Mouse (Mus musculus): ENCODE measurements at regions not wholly inside any gene's neighbourhood (a gene's known extent, or its start where the extent isn't known, plus 50 kb on each side); places are given as distances from the start of the nearest gene placed in this dataset.

DNA sequence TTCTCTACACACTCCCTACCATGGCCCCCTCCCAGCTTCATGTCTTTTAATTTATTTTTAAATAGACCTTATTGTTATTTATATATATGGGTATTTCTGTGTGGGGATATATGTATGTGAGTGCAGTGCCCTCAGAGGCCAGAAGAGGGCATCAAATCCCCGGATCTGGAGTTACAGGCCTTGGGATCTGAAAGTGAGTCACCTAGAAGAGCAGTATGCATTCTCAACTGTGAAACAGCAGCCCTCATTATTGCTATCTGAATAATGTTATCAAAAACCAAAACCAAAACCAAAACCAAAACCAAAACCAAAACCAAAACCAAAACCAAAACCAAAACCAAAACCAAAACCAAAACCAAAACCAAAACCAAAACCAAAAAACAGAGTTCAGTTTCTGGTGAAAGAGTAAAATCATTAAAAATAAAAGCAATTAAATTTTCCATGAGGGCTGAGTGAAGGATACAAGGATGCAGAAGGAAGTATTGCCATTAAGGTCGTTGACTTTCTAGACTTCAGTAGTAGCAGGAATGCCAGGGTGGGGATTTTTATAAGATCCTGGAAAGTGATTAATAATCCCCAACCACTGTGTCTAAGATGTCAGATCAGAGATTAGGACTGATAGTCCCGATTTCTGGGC lies 299.0 kb downstream of the Brinp2 start:
- in situ Hi-C loops (cut with MboI; ENCODE audit: low sequenced_read_pairs in 2 of 2, unreplicated experiment in 2 of 2) = no loop called here
- peak; percentile 36; the same call in 1 of the 2 replicates for TF ChIP-seq ZC3H11A (IDR thresholded peaks at IDR 0.05; ENCODE audit: borderline replicate concordance, low read depth, low read length)
- no peak for TF ChIP-seq CHD2 (IDR thresholded peaks at IDR 0.05; ENCODE audit: low read depth, low read length)
- Histone ChIP-seq H3K9me3 (ENCODE audit: control insufficient read depth, insufficient read depth, low read depth, low read length) (no peaks in the 10 kb centered on the region), H3K36me3 (ENCODE audit: control insufficient read depth, insufficient read depth, low read length, poor library complexity, severe bottlenecking) (no peaks in the 10 kb centered on the region), H3K27ac (ENCODE audit: insufficient read depth, low read depth, low read length, poor library complexity, severe bottlenecking) (no peak overlapping the region), H3K4me1 (ENCODE audit: control insufficient read depth in 2 of 2, insufficient read depth in 2 of 2, low read length in 2 of 2, poor library complexity in 1 of 2) (no peaks in the 10 kb centered on the region), H3K4me3 (ENCODE audit: insufficient read depth in 1 of 2, low read depth in 1 of 2, low read length in 2 of 2, poor library complexity in 1 of 2, severe bottlenecking in 1 of 2) (no peak overlapping the region), H3K9ac (ENCODE audit: insufficient read depth, low read depth, low read length, poor library complexity, severe bottlenecking) (no peak overlapping the region)
- DNase-seq (ENCODE audit: low read depth, low spot score) = peak; percentile 19

DNA sequence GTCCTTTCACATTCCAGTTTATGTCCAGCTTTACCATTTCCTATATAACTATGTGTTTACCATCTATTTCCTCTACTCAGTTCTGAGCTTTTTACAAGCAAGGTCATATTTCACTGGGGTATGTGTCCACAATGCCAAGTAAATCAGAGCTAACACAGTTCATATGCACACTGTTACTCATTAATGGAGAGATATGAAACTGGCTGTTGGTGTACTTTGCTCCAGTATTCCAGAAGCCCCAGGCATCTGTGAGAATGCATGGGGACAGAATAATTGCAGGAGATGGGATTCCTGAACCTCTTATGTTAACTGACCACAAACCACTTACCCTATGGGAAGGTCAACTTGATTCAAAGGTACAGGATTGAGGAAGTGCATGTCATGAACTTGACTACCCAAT lies 298.3 kb downstream of the Brinp2 start:
- in situ Hi-C loops (cut with MboI; ENCODE audit: low sequenced_read_pairs in 2 of 2, unreplicated experiment in 2 of 2) = no loop called here
- Histone ChIP-seq H3K4me1 (ENCODE audit: control insufficient read depth in 2 of 2, insufficient read depth in 2 of 2, low read length in 2 of 2, poor library complexity in 1 of 2) (no peaks in the 10 kb centered on the region), H3K36me3 (ENCODE audit: control insufficient read depth, insufficient read depth, low read length, poor library complexity, severe bottlenecking) (no peaks in the 10 kb centered on the region), H3K9ac (ENCODE audit: insufficient read depth, low read depth, low read length, poor library complexity, severe bottlenecking) (no peak overlapping the region), H3K4me3 (ENCODE audit: insufficient read depth in 1 of 2, low read depth in 1 of 2, low read length in 2 of 2, poor library complexity in 1 of 2, severe bottlenecking in 1 of 2) (no peak overlapping the region), H3K9me3 (ENCODE audit: control insufficient read depth, insufficient read depth, low read depth, low read length) (no peaks in the 10 kb centered on the region), H3K27ac (ENCODE audit: insufficient read depth, low read depth, low read length, poor library complexity, severe bottlenecking) (no peak overlapping the region)
- no peak for DNase-seq (ENCODE audit: low read depth, low spot score)
- no peak for TF ChIP-seq MAFK (IDR thresholded peaks at IDR 0.05; ENCODE audit: insufficient read depth, low read depth, low read length)
- no peak for TF ChIP-seq ZNF384 (IDR thresholded peaks at IDR 0.05; ENCODE audit: low read depth, low read length)
- TF ChIP-seq ZC3H11A (IDR thresholded peaks at IDR 0.05; ENCODE audit: borderline replicate concordance, low read depth, low read length) = no peak
- no peak for TF ChIP-seq HCFC1 (IDR thresholded peaks at IDR 0.05; ENCODE audit: borderline replicate concordance, insufficient read depth, low read length)
- TF ChIP-seq CHD2 (IDR thresholded peaks at IDR 0.05; ENCODE audit: low read depth, low read length) = no peak

DNA sequence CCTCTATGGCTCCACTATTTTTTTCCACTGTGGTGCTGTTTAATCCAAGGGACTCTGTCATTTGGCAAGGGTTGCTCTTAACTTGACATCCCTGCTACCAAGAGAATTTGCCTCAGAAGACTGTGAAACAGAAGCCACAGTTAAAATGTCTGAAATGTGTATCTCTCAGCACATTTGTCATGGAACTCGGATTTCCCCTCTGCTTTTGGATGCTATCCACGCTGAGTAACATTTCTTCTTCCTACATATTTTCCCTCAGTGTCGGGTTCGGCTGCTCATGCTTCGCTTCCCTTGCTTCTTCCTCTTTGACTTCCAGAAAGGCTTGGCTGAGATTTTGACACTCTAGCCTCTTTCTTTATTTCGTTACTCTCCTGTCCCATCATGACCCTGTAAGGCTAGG lies 294.1 kb downstream of the Brinp2 start:
- Histone ChIP-seq H3K27ac (ENCODE audit: insufficient read depth, low read depth, low read length, poor library complexity, severe bottlenecking) (no peak overlapping the region), H3K4me3 (ENCODE audit: insufficient read depth in 1 of 2, low read depth in 1 of 2, low read length in 2 of 2, poor library complexity in 1 of 2, severe bottlenecking in 1 of 2) (no peak overlapping the region), H3K9me3 (ENCODE audit: control insufficient read depth, insufficient read depth, low read depth, low read length) (no peaks in the 10 kb centered on the region), H3K9ac (ENCODE audit: insufficient read depth, low read depth, low read length, poor library complexity, severe bottlenecking) (no peak overlapping the region), H3K4me1 (ENCODE audit: control insufficient read depth in 2 of 2, insufficient read depth in 2 of 2, low read length in 2 of 2, poor library complexity in 1 of 2) (no peaks in the 10 kb centered on the region), H3K36me3 (ENCODE audit: control insufficient read depth, insufficient read depth, low read length, poor library complexity, severe bottlenecking) (no peaks in the 10 kb centered on the region)
- TF ChIP-seq CHD2 (IDR thresholded peaks at IDR 0.05; ENCODE audit: low read depth, low read length) (no peak), ZC3H11A (IDR thresholded peaks at IDR 0.05; ENCODE audit: borderline replicate concordance, low read depth, low read length) (no peak), ZNF384 (IDR thresholded peaks at IDR 0.05; ENCODE audit: low read depth, low read length) (no peak), HCFC1 (IDR thresholded peaks at IDR 0.05; ENCODE audit: borderline replicate concordance, insufficient read depth, low read length) (no peak)
- in situ Hi-C loops (cut with MboI; ENCODE audit: low sequenced_read_pairs in 2 of 2, unreplicated experiment in 2 of 2) = no loop called here
- no peak for DNase-seq (ENCODE audit: low read depth, low spot score)

DNA sequence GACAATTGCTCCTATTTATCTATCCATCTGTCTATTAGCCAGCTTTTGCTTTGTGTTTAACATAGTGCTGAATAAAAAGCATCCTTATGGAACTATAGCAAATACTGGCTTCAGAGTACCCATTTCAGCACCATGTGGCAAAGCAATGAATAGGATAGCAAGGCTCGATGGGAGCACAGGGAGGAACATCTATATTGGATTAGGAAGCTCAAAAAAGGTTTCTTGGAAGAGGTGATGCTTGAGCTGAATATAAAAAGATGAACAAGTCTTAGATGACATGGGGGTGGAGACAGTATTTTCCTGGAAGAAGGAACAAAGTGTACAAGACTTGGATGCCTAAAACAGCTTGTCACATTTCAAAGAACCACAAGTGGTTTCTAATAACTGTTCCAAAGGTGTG lies 273.9 kb downstream of the Brinp2 start:
- no peak for DNase-seq (ENCODE audit: low read depth, low spot score)
- no peak overlapping the region for H3K27ac ChIP-seq (ENCODE audit: insufficient read depth, low read depth, low read length, poor library complexity, severe bottlenecking)
- H3K4me3 ChIP-seq (ENCODE audit: insufficient read depth in 1 of 2, low read depth in 1 of 2, low read length in 2 of 2, poor library complexity in 1 of 2, severe bottlenecking in 1 of 2) = no peak overlapping the region
- H3K9me3 ChIP-seq (ENCODE audit: control insufficient read depth, insufficient read depth, low read depth, low read length) = no peaks in the 10 kb centered on the region
- TF ChIP-seq HCFC1 (IDR thresholded peaks at IDR 0.05; ENCODE audit: borderline replicate concordance, insufficient read depth, low read length) = no peak
- no peak for TF ChIP-seq ZNF384 (IDR thresholded peaks at IDR 0.05; ENCODE audit: low read depth, low read length)
- no peak for TF ChIP-seq MAFK (IDR thresholded peaks at IDR 0.05; ENCODE audit: insufficient read depth, low read depth, low read length)
- TF ChIP-seq ZC3H11A (IDR thresholded peaks at IDR 0.05; ENCODE audit: borderline replicate concordance, low read depth, low read length) = no peak
- TF ChIP-seq CHD2 (IDR thresholded peaks at IDR 0.05; ENCODE audit: low read depth, low read length) = no peak
- H3K4me1 ChIP-seq (ENCODE audit: control insufficient read depth in 2 of 2, insufficient read depth in 2 of 2, low read length in 2 of 2, poor library complexity in 1 of 2) = no peaks in the 10 kb centered on the region
- no peaks in the 10 kb centered on the region for H3K36me3 ChIP-seq (ENCODE audit: control insufficient read depth, insufficient read depth, low read length, poor library complexity, severe bottlenecking)
- no peak overlapping the region for H3K9ac ChIP-seq (ENCODE audit: insufficient read depth, low read depth, low read length, poor library complexity, severe bottlenecking)
- in situ Hi-C loops (cut with MboI; ENCODE audit: low sequenced_read_pairs in 2 of 2, unreplicated experiment in 2 of 2) = no loop called here

DNA sequence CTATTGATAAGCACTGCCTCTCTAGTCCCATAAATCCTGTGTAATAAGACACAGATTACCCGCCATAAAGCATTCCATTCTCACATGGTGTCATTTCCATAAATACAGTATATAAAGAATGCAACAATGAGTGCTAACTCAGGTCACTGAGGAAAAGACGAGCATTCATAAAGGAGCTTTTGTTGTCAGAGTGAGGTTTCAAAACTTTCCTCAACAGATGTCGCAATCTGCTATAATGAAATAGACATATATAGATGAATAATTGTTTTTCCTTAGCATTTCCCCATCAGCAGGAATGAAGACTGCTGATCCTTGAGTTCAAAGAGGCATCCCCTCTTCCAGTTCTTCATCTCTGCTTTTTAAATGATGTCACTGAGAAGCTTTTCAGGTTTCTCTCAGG lies 270.3 kb downstream of the Brinp2 start:
- Histone ChIP-seq H3K4me1 (ENCODE audit: control insufficient read depth in 2 of 2, insufficient read depth in 2 of 2, low read length in 2 of 2, poor library complexity in 1 of 2) (no peaks in the 10 kb centered on the region), H3K36me3 (ENCODE audit: control insufficient read depth, insufficient read depth, low read length, poor library complexity, severe bottlenecking) (no peaks in the 10 kb centered on the region), H3K4me3 (ENCODE audit: insufficient read depth in 1 of 2, low read depth in 1 of 2, low read length in 2 of 2, poor library complexity in 1 of 2, severe bottlenecking in 1 of 2) (no peak overlapping the region), H3K9ac (ENCODE audit: insufficient read depth, low read depth, low read length, poor library complexity, severe bottlenecking) (no peak overlapping the region), H3K27ac (ENCODE audit: insufficient read depth, low read depth, low read length, poor library complexity, severe bottlenecking) (no peak overlapping the region), H3K9me3 (ENCODE audit: control insufficient read depth, insufficient read depth, low read depth, low read length) (no peaks in the 10 kb centered on the region)
- TF ChIP-seq HCFC1 (IDR thresholded peaks at IDR 0.05; ENCODE audit: borderline replicate concordance, insufficient read depth, low read length) (no peak), CHD2 (IDR thresholded peaks at IDR 0.05; ENCODE audit: low read depth, low read length) (no peak), ZC3H11A (IDR thresholded peaks at IDR 0.05; ENCODE audit: borderline replicate concordance, low read depth, low read length) (no peak), MAFK (IDR thresholded peaks at IDR 0.05; ENCODE audit: insufficient read depth, low read depth, low read length) (no peak), ZNF384 (IDR thresholded peaks at IDR 0.05; ENCODE audit: low read depth, low read length) (no peak)
- DNase-seq (ENCODE audit: low read depth, low spot score) = no peak
- in situ Hi-C loops (cut with MboI; ENCODE audit: low sequenced_read_pairs in 2 of 2, unreplicated experiment in 2 of 2) = no loop called here
